Mouse (Mus musculus) brain, embryonic 14.5 days (tissue): ENCODE data around the gene Gm10570.

ENCODE experiments used
- CTCF ChIP-seq: fragments of 200-500 bp; IDR thresholded peaks from 2 replicates; pipeline ENCODE4 v1.5.1; 2012; ENCODE audit warnings: inconsistent platforms, mild to moderate bottlenecking, moderate library complexity, borderline replicate concordance; ENCODE audit not compliant: insufficient read depth, insufficient read length; ENCODE audit errors: extremely low read depth
- POLR2A ChIP-seq: fragments of 200-500 bp; IDR thresholded peaks from 2 replicates; pipeline ENCODE4 v1.6.1; 2012; ENCODE audit warnings: mild to moderate bottlenecking, inconsistent platforms, borderline replicate concordance; ENCODE audit not compliant: poor library complexity, insufficient read depth, insufficient read length, severe bottlenecking; ENCODE audit errors: extremely low read depth

DNA sequence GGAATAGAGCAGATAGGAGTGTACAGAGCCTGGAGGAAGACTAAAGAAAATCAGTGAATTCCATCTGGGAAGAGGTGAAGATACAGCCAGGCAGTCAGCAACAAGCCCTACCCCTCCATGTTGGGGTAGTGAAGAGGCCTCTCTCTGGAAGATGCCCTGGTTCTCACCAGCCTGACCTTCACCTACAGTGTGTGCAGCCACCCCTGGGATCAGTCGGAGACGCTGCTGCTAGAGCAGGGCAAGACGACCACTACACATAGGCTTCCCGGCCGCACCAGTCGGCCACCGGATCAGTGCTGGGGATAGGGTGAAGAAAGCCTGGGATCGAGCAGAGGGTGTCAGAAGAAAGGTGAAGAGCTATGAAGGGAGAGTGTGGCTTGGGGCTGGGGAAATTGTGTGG is 780 bp upstream of the Gm10570 start:
- TF ChIP-seq CTCF (no peak), POLR2A (no peak)
